Mouse (Mus musculus) MEL (cell line): Measurements from ENCODE around the gene Fap.

Experiments
- BHLHE40 ChIP-seq: IDR thresholded peaks from 2 replicates; pipeline ENCODE4 v1.6.1; 2012; ENCODE audit warnings: low read depth, mild to moderate bottlenecking, inconsistent platforms, low read length, improper control_type of control experiment, borderline replicate concordance
- CTCF ChIP-seq, 3 experiments: IDR thresholded peaks in 2 of 3; conservative IDR thresholded peaks in 1 of 3; 2 replicates each; pipeline ENCODE4 v1.5.1; 2011 to 2012; ENCODE audit warnings: low read length in 3 of 3, low read depth in 2 of 3, mild to moderate bottlenecking in 2 of 3, improper control_type of control experiment in 1 of 3, inconsistent platforms in 1 of 3, mixed read lengths in 1 of 3, moderate library complexity in 1 of 3; ENCODE audit not compliant: control insufficient read depth in 1 of 3, insufficient read depth in 1 of 3, poor library complexity in 1 of 3, severe bottlenecking in 1 of 3
- TAL1 ChIP-seq: IDR thresholded peaks from 2 replicates; pipeline ENCODE4 v1.6.1; 2012; ENCODE audit warnings: mild to moderate bottlenecking, inconsistent platforms, low read length, moderate library complexity, mixed read lengths
- USF1 ChIP-seq: IDR thresholded peaks from 2 replicates; pipeline ENCODE4 v1.6.1; 2014; ENCODE audit warnings: low read depth, mild to moderate bottlenecking, inconsistent platforms, low read length, improper control_type of control experiment, moderate library complexity
- USF2 ChIP-seq, 2 experiments: IDR thresholded peaks; 2 replicates each; pipeline ENCODE4 v1.6.1; 2011 to 2012; ENCODE audit warnings: improper control_type of control experiment in 2 of 2, low read length in 2 of 2, borderline replicate concordance in 1 of 2, inconsistent platforms in 1 of 2, low read depth in 1 of 2, mild to moderate bottlenecking in 1 of 2; ENCODE audit not compliant: insufficient read depth in 1 of 2

DNA sequence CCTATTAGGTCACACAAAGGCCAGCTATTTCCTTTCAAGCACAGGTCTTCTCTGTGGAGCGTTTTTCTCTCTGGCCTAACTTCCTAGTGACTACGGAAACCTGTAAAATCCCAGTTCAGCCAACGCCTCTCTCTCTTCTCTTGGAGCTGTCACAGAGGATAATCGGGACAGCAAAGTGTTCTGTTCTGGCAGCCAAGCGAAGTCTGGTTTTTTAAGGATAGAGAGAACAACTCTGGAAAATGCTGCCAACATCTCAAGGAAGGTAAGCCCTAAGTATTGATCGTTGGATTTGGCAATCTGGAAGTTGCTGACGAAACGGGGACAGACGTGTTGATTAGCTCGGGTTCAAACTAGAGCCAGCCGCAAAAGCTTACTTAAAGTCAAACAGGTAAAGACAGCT, 118.9 kb downstream of the Fap start:
- TF ChIP-seq BHLHE40: no peak
- no peak for TF ChIP-seq USF1
- no peak for TF ChIP-seq CTCF (IDR thresholded peaks at IDR 0.05 in 2 of 3, conservative IDR thresholded peaks at IDR 0.05 in 1 of 3; ENCODE audit: control insufficient read depth in 1 of 3, insufficient read depth in 1 of 3, low read depth in 2 of 3, low read length in 3 of 3, poor library complexity in 1 of 3, severe bottlenecking in 1 of 3)
- TF ChIP-seq USF2 (IDR thresholded peaks at IDR 0.05; ENCODE audit: borderline replicate concordance in 1 of 2, insufficient read depth in 1 of 2, low read depth in 1 of 2, low read length in 2 of 2): no peak
- no peak for TF ChIP-seq TAL1
